Mouse (Mus musculus) limb, embryonic 12.5 days (tissue): ENCODE measurements around the gene Rab12. TPM values are rescaled to one million over a fixed set of nuclear protein-coding genes. Genes with fewer than 3 reads are reported as not detected.

Experiments used
- ATAC-seq: fragments of 200-750 bp; cut with Nextera tagmentation; 2 replicates; pipeline ENCODE4 v1.8.0; 2017; ENCODE audit warnings: low read depth, moderate TSS enrichment; ENCODE audit not compliant: insufficient number of reproducible peaks, insufficient read depth, low FRiP score, low TSS enrichment
- H3K27ac ChIP-seq: fragments of 300-500 bp; sonication (generic); 2 replicates; pipeline ENCODE4 v1.5.1; 2016; ENCODE audit warnings: mild to moderate bottlenecking, moderate library complexity
- H3K27me3 ChIP-seq: fragments of 300-500 bp; sonication (generic); 2 replicates; pipeline ENCODE4 v1.6.1; 2016; ENCODE audit warnings: mild to moderate bottlenecking, moderate library complexity
- H3K36me3 ChIP-seq: fragments of 300-500 bp; sonication (generic); 2 replicates; pipeline ENCODE4 v1.6.1; 2016; ENCODE audit warnings: mild to moderate bottlenecking, moderate library complexity
- H3K4me1 ChIP-seq: fragments of 300-500 bp; sonication (generic); replicated peaks from 2 replicates; pipeline ENCODE4 v1.6.1; 2016
- H3K4me2 ChIP-seq: fragments of 300-500 bp; sonication (generic); 2 replicates; pipeline ENCODE4 v1.6.1; 2016; ENCODE audit warnings: mild to moderate bottlenecking, moderate library complexity
- H3K4me3 ChIP-seq: fragments of 300-500 bp; sonication (generic); replicated peaks from 2 replicates; pipeline ENCODE4 v1.5.1; 2016; ENCODE audit warnings: mild to moderate bottlenecking
- H3K9ac ChIP-seq: fragments of 300-500 bp; sonication (generic); replicated peaks from 2 replicates; pipeline ENCODE4 v1.6.1; 2016; ENCODE audit warnings: mild to moderate bottlenecking, moderate library complexity
- H3K9me3 ChIP-seq: fragments of 300-500 bp; sonication (generic); 2 replicates; pipeline ENCODE4 v1.6.1; 2016; ENCODE audit warnings: mild to moderate bottlenecking, moderate library complexity
- WGBS: fragments of 180-500 bp; shearing (Covaris S2); methylation state at CpG from one replicate; pipeline ENCODE4 v1.1.7; 2016; 5-methylcytosine and 5-hydroxymethylcytosine counted together
- polyA plus RNA-seq: library from polyadenylated mRNA; unstranded; fragments of >200 nt; fragmentation: Nextera tagmentation; extraction: Ambion mirVana; gene quantifications from 2 replicates; pipeline ENCODE4 v1.2.1, GENCODE M21; 2016

The Rab12 gene
- polyA plus RNA-seq, 1 experiment from 2014 or later, result 48.0 TPM

GRCm38 (mm10) chr17:66479311-66479710, 40.2 kb downstream of the Rab12 start:
- Histone ChIP-seq H3K27me3 (peaks cover 34% of the 10 kb centered on the region), H3K4me2 (peak overlapping the region; percentile 45), H3K9me3 (peaks cover 7% of the 10 kb centered on the region), H3K9ac (no peak overlapping the region), H3K4me1 (peaks cover 15% of the 10 kb centered on the region), H3K4me3 (peak overlapping the region; percentile 15; the same call in 1 of the 2 replicates), H3K27ac (no peak overlapping the region), H3K36me3 (no peaks in the 10 kb centered on the region)
- 17% methylated on average over 13 of the region's 13 CpGs for WGBS
- 0 out of 2 replicates have a peak, but pooled peaks have one; percentile 40 for ATAC-seq

DNA sequence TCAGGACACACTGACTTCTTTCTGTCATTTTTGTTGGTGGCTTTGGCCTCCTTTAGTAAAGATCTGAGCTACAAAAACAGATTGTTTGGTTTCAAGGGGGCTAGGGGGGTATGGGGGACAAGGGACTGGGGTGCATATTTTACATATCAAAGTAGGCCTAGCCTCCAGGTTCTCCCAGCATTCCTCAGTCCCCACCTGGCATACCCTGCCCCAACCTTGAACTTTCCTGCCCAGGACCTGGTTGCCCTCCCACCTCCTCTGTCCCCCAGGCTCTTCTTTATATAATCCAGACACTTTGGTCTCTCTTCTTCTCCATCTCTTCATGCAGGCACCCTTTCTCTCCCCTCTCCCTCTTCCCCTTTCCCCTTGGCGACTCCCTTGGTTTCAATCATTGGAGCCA, 46.3 kb downstream of the Rab12 start:
- ATAC-seq, result no peak
- H3K9me3 ChIP-seq, result peaks cover 13% of the 10 kb centered on the region
- no peak overlapping the region for H3K4me2 ChIP-seq
- H3K9ac ChIP-seq, result no peak overlapping the region
- no peak overlapping the region for H3K4me3 ChIP-seq
- H3K27ac ChIP-seq, result no peak overlapping the region
- H3K27me3 ChIP-seq, result no peaks in the 10 kb centered on the region
- WGBS, result 78% methylated on average over 1 of the region's 1 CpGs
- H3K36me3 ChIP-seq, result no peaks in the 10 kb centered on the region
- no peaks in the 10 kb centered on the region for H3K4me1 ChIP-seq

DNA sequence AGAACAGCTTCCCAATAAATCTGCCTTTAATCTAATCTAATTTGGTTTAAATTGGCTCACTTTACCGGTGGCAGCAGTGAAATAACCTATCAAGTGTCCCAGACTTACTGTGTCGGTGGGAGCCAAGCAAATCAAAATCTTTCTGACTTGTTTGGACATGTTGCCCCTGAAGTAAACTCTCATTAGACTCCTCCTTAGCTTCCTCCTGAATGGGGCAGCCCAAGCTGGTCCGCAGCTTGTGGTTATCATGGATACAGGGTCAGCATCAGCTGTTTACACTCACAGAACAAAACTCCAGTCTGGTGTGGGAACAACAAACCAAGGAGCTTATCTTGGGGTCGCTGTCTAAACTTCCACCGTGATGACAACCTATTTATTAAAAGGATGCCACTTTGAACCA, 47.8 kb downstream of the Rab12 start:
- H3K27ac ChIP-seq, result no peak overlapping the region
- no peak overlapping the region for H3K4me3 ChIP-seq
- H3K4me1 ChIP-seq, result no peaks in the 10 kb centered on the region
- no peak overlapping the region for H3K9ac ChIP-seq
- ATAC-seq, result no peak
- 58% methylated on average over 5 of the region's 5 CpGs for WGBS
- H3K9me3 ChIP-seq, result peaks cover 13% of the 10 kb centered on the region
- no peaks in the 10 kb centered on the region for H3K36me3 ChIP-seq
- H3K27me3 ChIP-seq, result no peaks in the 10 kb centered on the region
- H3K4me2 ChIP-seq, result no peak overlapping the region

GRCm38 (mm10) chr17:66471252-66471651, 48.3 kb downstream of the Rab12 start:
- Histone ChIP-seq H3K4me1 (no peaks in the 10 kb centered on the region), H3K27me3 (no peaks in the 10 kb centered on the region), H3K9me3 (peaks cover 13% of the 10 kb centered on the region), H3K9ac (no peak overlapping the region), H3K36me3 (no peaks in the 10 kb centered on the region), H3K4me2 (no peak overlapping the region), H3K27ac (no peak overlapping the region), H3K4me3 (no peak overlapping the region)
- no peak for ATAC-seq
- WGBS, result 75% methylated on average over 4 of the region's 4 CpGs

- no peak for ATAC-seq
Measured at GRCm38 (mm10) chr17:66470020-66470419, 49.5 kb downstream of the Rab12 start.

DNA sequence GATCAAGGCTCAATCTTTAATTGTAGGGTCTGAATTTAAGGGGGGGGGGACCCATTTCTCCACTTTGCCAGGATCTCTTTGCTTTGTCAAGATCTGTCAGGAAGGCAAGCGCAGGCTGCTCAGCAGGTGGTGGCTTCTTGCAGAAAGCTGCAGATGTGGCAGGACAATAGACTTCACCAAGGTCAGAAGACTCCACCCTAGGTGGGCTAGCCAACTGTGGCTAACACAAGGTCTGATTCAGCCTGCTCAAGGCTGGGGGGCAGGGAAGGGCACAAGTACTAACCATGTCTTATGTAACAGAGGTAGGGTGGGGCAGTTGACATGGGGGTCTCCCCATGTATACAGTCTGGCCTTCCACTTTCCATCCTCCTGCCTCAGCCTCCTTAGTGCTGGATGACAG, 62.3 kb downstream of the Rab12 start:
- no peak overlapping the region for H3K27ac ChIP-seq
- no peaks in the 10 kb centered on the region for H3K9me3 ChIP-seq
- ATAC-seq, result no peak
- no peaks in the 10 kb centered on the region for H3K36me3 ChIP-seq
- H3K9ac ChIP-seq, result no peak overlapping the region
- H3K4me2 ChIP-seq, result no peak overlapping the region
- H3K4me3 ChIP-seq, result no peak overlapping the region
- H3K27me3 ChIP-seq, result 0 out of 2 replicates have a peak, but pooled peaks cover 3% of the 10 kb centered on the region
- WGBS, result 75% methylated on average over 1 of the region's 1 CpGs
- no peaks in the 10 kb centered on the region for H3K4me1 ChIP-seq

More at GRCm38 (mm10) chr17:66470020-66470419, 49.5 kb downstream of the Rab12 start:
- no peaks in the 10 kb centered on the region for H3K4me1 ChIP-seq
- no peak overlapping the region for H3K4me3 ChIP-seq
- H3K9ac ChIP-seq, result no peak overlapping the region
- H3K9me3 ChIP-seq, result peaks cover 13% of the 10 kb centered on the region
- H3K27me3 ChIP-seq, result no peaks in the 10 kb centered on the region
- 45% methylated on average over 8 of the region's 8 CpGs for WGBS
- H3K36me3 ChIP-seq, result no peaks in the 10 kb centered on the region
- H3K27ac ChIP-seq, result 0 out of 2 replicates have a peak overlapping the region, but pooled peaks have one; percentile 35
- H3K4me2 ChIP-seq, result no peak overlapping the region

GRCm38 (mm10) chr17:66451143-66451542, 68.4 kb downstream of the Rab12 start:
- Histone ChIP-seq H3K9ac (no peak overlapping the region), H3K4me2 (peak overlapping the region; percentile 94; the same call in 1 of the 2 replicates), H3K9me3 (no peaks in the 10 kb centered on the region), H3K4me1 (peaks cover 30% of the 10 kb centered on the region), H3K27me3 (peaks cover 41% of the 10 kb centered on the region), H3K36me3 (no peaks in the 10 kb centered on the region), H3K4me3 (no peak overlapping the region), H3K27ac (no peak overlapping the region)
- 3% methylated on average over 11 of the region's 11 CpGs for WGBS
- no peak for ATAC-seq

DNA sequence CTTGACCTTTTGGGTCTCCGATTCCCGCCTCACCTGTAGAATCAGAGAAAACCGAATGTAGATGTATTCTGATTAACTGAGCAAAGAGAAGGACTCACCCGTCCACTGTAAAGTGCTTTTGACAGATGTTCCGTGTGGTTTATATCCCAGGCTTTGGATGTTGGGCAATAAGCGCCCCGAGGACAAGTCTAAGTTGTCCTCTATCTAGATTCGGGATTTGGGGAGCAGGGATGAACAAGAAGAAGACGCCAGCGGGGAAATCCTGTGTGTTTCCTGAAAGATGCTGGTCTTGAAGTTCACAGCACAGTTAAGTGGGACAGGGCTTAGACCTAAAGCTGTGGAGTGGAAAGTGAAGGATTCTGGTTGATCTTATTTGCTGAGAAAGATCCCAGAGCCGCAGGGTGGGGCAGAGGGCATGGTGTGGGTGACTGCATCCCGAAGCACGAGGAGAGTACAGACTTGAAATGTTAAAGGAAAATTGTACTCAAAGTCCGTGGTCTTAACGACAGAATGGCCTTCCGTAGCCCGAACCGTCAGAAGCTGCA, 68.9 kb downstream of the Rab12 start:
- Histone ChIP-seq H3K4me3 (peak overlapping the region; percentile 81), H3K9ac (no peak overlapping the region), H3K4me2 (peak overlapping the region; percentile 94), H3K9me3 (no peaks in the 10 kb centered on the region), H3K27me3 (peaks cover 41% of the 10 kb centered on the region), H3K4me1 (peaks cover 35% of the 10 kb centered on the region), H3K36me3 (no peaks in the 10 kb centered on the region), H3K27ac (no peak overlapping the region)
- ATAC-seq, result no peak
- 4% methylated on average over 18 of the region's 18 CpGs for WGBS

DNA sequence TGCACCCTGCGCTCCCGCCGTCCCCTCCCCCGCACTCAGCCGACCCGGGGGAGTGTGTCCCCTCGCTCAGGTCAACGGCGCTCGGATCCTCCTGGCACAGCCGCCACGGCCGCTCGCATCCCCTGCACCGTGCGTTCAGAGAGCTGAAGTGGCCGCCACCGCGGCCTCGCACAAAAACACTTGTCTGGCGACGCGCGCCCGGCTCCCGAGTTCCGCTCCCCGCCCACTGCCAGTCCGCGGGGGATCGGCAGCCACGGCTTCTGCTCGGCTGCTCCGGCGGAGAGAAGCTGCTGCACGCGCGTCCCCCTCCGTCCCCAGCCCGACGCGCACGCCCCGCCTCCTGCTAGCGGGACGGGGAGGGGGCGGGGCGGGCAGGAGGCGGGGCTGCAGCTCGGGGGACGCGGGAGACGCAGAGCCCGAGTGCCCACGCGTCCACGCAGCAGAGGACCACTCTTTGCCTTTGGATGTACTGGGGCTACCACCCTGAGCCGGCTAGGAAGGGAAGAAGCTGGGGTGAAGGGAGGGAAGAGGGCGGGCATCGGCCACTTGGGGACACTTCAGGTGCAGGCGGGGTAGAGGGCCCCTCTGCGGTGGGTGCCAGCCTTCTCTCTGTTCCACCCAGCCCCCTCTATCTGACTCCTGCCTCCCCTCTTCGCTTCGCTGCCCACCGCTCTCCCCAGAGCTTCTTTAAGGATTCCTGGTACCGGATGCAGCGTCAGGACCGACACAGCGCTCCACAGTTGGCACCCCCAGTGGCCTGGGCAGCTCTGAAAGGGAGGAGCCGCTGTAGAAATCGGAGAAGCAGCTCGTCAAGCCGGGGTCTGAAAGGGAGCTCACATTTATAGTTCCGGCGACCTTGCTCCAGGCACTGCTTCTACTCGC, 69.8 kb downstream of the Rab12 start, which contains the start of gene Mtcl1:
TSS of gene Mtcl1 (minus strand) at position 291 of the 882 bp plus-strand sequence.
- ATAC-seq, result peak; percentile 77
- Histone ChIP-seq H3K4me2 (peak within 1 kb of the TSS; percentile 94), H3K9ac (peak within 1 kb of the TSS; percentile 86), H3K36me3 (no peaks in the 10 kb centered on the region), H3K27me3 (peaks cover 41% of the 10 kb centered on the region), H3K9me3 (no peaks in the 10 kb centered on the region), H3K4me1 (peaks cover 35% of the 10 kb centered on the region), H3K4me3 (peak within 1 kb of the TSS; percentile 81), H3K27ac (peak within 1 kb of the TSS; percentile 74)
- WGBS, result under 1% methylated on average over 75 of the region's 76 CpGs

GRCm38 (mm10) chr17:66448421-66449405, 70.8 kb downstream of the Rab12 start:
- WGBS, result under 1% methylated on average over 109 of the region's 136 CpGs

More at GRCm38 (mm10) chr17:66448421-66449405, 70.8 kb downstream of the Rab12 start:
- Histone ChIP-seq H3K9me3 (no peaks in the 10 kb centered on the region), H3K4me1 (peaks cover 39% of the 10 kb centered on the region), H3K27me3 (peaks cover 41% of the 10 kb centered on the region), H3K36me3 (no peaks in the 10 kb centered on the region), H3K4me2 (peak overlapping the region; percentile 94), H3K9ac (peak overlapping the region; percentile 86), H3K27ac (peak overlapping the region; percentile 74), H3K4me3 (peak overlapping the region; percentile 81)
- peak; percentile 5; the same call in 1 of the 2 replicates for ATAC-seq
